16 mouse cellular contexts compared by ENCODE assay signal in the genomic region with DNA sequence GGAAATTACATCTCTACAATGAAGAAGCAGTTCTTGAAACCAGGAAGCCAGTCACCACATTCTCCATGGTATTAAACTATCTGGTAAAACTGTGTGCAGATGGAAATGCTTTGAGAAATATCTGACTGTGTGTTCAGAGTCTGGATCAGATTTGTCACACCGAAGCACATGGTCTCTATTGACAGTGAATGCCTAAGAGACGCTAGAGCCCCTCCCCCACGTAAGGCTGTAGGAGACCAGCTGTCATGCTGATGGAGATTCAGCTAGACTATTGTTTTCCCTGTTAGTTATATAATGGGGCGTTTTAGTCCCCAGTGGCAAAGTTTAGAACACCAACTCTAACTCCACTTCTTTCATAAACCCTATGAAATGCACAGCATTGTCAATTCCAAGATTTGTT. TPM values are rescaled to one million over a fixed set of nuclear protein-coding genes. Genes with fewer than 3 reads are reported as not detected.
DNase-seq lines count a peak whose midpoint lies in the region; ATAC-seq lines count a peak whose summit lies in the region.
"Had no signal": no experiment of that assay in that cellular context is flagged by ENCODE, and none has a peak within 500 bp of the region (broad histone marks: within the 10 kb centered on the region; RNA-seq: fewer than 3 reads in every experiment).

No protein-coding gene starts in this region.

- peak; percentile 67; the same call in 1 of the 2 replicates for ATAC-seq in neural tube, embryonic 11.5 days (ENCODE audit: insufficient read depth, low FRiP score, low TSS enrichment)
- no peak for ATAC-seq in liver, embryonic 12.5 days
- ATAC-seq: CD4-positive, CD25-positive, alpha-beta regulatory T cell, adult 4 months had no signal

- no peak overlapping the region for H3K9ac ChIP-seq in neural tube, embryonic 11.5 days (ENCODE audit: low read length)
- no peak overlapping the region for H3K9ac ChIP-seq in liver, embryonic 12.5 days
- H3K9ac ChIP-seq: lung, embryonic 14.5 days had no signal

- no peaks in the 10 kb centered on the region for H3K27me3 ChIP-seq in neural tube, embryonic 11.5 days (ENCODE audit: control insufficient read depth, insufficient read depth, low read length)
- no peaks in the 10 kb centered on the region; the same call in 1 of the 2 replicates for H3K27me3 ChIP-seq in liver, embryonic 12.5 days (replicated peaks)

- no peak overlapping the region for H3K27ac ChIP-seq in neural tube, embryonic 11.5 days (ENCODE audit: low read depth, low read length)
- no peak overlapping the region for H3K27ac ChIP-seq in liver, embryonic 12.5 days

- H3K36me3 ChIP-seq in neural tube, embryonic 11.5 days (ENCODE audit: control insufficient read depth, insufficient read depth, low read length): no peaks in the 10 kb centered on the region
- no peaks in the 10 kb centered on the region for H3K36me3 ChIP-seq in liver, embryonic 12.5 days

- no peak overlapping the region for H3K4me2 ChIP-seq in neural tube, embryonic 11.5 days (ENCODE audit: low read depth)
- no peak overlapping the region for H3K4me2 ChIP-seq in liver, embryonic 12.5 days
- H3K4me2 ChIP-seq: lung, embryonic 14.5 days had no signal

- H3K4me1 ChIP-seq in neural tube, embryonic 11.5 days (ENCODE audit: control insufficient read depth, insufficient read depth, low read length): no peaks in the 10 kb centered on the region
- H3K4me1 ChIP-seq in liver, embryonic 12.5 days: no peaks in the 10 kb centered on the region

- H3K9me3 ChIP-seq in neural tube, embryonic 11.5 days (ENCODE audit: control insufficient read depth, low read length): no peaks in the 10 kb centered on the region
- H3K9me3 ChIP-seq in liver, embryonic 12.5 days (replicated peaks): no peaks in the 10 kb centered on the region

- DNase-seq in layer of hippocampus, adult 9-11 months: peak; percentile 24
- DNase-seq in layer of hippocampus, adult 9-10 months (ENCODE audit: low spot score): no peak
- DNase-seq in embryo, embryonic 10.5 days (ENCODE audit: low spot score): peak; percentile 77
- DNase-seq in forelimb bud, embryonic 11.5 days (ENCODE audit: low read depth, low spot score): peak; percentile 36
- DNase-seq in neural tube, embryonic 11.5 days (ENCODE audit: low spot score): peak; percentile 52
- no peak for DNase-seq in right cerebral cortex, postnatal 36 days (ENCODE audit: low spot score in 2 of 2)
- DNase-seq in right cerebral cortex, adult 2 months (ENCODE audit: low spot score in 2 of 2): no peak
- DNase-seq: adrenal gland, postnatal 36 days; cerebellum, adult 9-10 months; heart, postnatal 4 days; kidney, postnatal 10 days; lung, embryonic 14.5 days; right cerebral cortex, adult 18-20 months had no signal

- no peak overlapping the region for H3K4me3 ChIP-seq in neural tube, embryonic 11.5 days (ENCODE audit: low read depth, low read length)
- H3K4me3 ChIP-seq in liver, embryonic 12.5 days: no peak overlapping the region

- WGBS in neural tube, embryonic 11.5 days: 16% methylated on average over 4 of the region's 4 CpGs
- WGBS in liver, embryonic 12.5 days (ENCODE audit: insufficient replicate concordance): 36% methylated on average over 4 of the region's 4 CpGs

RNA-seq across cellular contexts. Expression of gene Hspb3, which starts 42.7 kb away (rescaled TPM):
- polyA plus RNA-seq in neural tube, embryonic 11.5 days (2014; fragmentation: Nextera tagmentation; extraction: Ambion mirVana): 0.32 and 0.41 TPM in 2 replicates
- polyA plus RNA-seq in liver, embryonic 12.5 days (2016; fragmentation: Nextera tagmentation; extraction: Ambion mirVana): 0.15 and 0.18 TPM in 2 replicates
- polyA plus RNA-seq: CD4-positive, CD25-positive, alpha-beta regulatory T cell, adult 4 months; lung, embryonic 14.5 days; urinary bladder, adult 2 months had no signal

Comparison
In these comparisons a context has a peak if more than half of its experiments do, and no peak if none do; other contexts are left out.
1. DNase-seq: peak in layer of hippocampus, adult 9-11 months (single experiment), embryo, embryonic 10.5 days (single experiment), forelimb bud, embryonic 11.5 days (single experiment) and neural tube, embryonic 11.5 days (single experiment); none in layer of hippocampus, adult 9-10 months (single experiment), right cerebral cortex, postnatal 36 days (0 of 2) and right cerebral cortex, adult 2 months (0 of 2).